Mouse (Mus musculus): ENCODE measurements around the gene Tpk1. TPM values are rescaled to one million over a fixed set of nuclear protein-coding genes. Genes with fewer than 3 reads are reported as not detected.
A peak's percentile ranks its signal among the peaks of the same experiment; 100 is the strongest.

The Tpk1 gene
- total RNA-seq (2021): 1 to 10 TPM; 3.4 to 4.0 TPM
- long read RNA-seq, transcript Tpk1-201 (9 exons, 2,671 nt): major isoform, 5 of 6 reads
- long read RNA-seq, partial matches to known transcripts: 0 of 6 reads
- long read RNA-seq, other reads (novel, unspliced or antisense): 1 of 6 reads

DNA sequence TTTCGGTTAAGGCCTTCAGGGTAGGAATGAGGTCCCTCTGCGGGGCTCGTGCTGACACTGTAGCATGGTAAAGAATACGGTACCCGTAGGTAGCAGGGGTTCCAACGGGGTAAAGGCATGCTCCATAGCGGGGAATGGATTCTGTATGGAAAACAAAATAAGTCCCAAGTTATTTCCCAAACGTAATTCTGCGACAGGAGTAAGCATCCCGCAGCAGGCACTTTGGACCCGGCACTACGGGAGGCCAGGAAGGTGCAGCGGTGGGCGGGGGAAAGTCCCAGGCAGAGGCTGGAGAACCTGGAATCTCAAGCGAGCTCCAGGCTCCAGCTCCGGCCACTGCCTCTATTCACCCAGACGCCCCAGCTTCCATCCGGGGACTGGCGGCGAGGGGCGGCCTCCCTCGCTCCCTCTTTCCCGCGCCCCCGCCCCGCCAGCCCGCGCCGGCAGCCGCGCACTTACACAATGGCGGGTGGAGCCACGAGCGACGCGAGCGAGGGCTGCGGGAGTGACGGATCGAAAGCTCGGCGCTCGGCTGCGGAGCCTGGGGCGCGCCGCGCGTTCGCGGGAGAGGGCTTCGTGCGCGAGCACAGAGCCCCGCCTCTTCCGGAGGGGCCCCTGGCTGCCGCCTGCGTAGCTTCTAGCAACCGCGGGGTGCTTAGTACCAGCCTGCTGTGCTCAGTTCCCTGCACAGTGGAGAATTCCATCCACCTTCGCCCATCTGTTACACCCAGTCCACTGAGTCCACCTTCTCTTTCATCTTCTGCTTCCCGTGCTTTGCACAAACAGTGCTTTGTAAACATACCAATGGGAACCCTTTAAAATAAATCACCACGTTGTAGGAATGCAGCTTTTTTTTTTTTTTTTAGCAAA is at the start of gene Tpk1:
TSS of gene Tpk1 (minus strand) at position 602 of the 870 bp plus-strand sequence.
- DNase-seq (ENCODE audit: low spot score in 2 of 2): peak; percentile 91 to 96

DNA sequence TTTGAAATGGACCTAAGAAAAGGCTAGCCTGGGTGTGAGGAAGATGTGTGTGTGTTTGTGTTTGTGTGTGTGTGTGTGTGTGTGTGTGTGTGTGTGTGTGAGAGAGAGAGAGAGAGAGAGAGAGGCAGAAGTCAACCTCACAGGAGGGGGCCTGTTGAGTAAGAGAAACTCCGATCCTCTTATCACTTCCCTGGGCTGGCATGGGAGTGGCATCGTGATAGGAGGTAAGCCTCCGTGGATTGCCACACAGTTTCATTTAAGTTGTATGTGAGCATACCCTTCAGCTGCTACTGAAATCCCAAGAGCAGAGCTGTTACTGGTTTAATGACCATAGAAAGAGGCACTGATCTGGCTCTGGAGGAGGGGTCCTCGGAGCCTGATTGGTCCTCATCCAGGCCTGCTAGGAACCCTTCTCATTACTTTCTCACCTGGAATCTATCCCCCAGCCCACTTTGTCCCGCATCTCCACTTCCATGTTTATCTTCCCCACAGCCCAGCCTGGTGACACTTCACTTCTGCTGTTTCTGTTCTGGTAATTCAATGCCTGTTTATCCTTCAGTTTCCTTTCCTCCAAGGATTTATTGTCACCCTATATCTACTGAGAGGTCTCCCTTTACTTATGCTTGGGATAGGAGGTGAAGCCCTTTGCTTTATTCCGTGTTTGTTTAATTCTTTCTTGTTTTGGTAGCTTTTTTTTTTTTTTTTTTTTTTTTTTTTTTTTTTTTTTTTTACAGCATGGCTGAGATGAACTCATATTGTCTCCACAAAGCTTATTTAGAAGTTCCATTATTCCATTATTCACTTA is 36.9 kb upstream of the Tpk1 start:
- no peak for DNase-seq (ENCODE audit: low spot score in 2 of 2)

DNA sequence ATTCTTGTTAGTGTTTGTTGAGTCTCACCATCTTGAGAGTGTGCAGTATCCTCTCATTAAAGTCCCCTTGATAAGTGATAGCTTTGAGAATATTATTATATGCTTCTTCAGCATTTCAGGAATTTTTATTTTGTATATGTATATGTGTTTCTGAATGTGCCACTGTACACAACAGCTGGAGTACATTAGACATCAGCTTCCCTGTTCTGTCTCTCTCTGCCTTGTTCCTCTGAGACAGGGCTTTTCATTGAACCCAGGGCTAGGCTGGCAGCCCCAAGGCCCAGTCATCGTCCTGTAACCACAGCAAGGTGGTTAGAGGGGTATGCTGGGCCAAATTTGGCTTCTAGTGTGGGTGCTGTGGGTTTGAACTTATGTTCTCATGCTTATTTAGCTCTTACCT is 25.8 kb upstream of the Tpk1 start:
- DNase-seq (ENCODE audit: low spot score in 2 of 2): no peak

DNA sequence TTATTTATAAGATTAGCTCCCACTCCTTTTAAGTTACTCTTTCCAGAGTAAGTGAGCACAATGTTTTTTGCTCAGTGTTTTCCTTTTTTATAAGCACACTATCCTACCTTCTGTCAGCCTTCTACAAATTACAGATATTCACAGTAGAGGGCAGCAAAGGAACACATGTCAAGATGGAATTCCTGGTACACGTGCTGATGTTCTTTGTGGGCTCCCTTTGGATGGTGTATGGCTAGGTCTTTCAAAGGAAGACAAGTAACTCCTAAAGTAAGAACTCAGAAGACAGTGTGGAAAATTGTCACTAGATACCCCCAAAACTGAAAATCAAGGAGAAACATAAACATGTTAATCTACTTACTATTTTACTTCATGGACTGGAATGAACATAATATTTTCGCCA is 19.9 kb upstream of the Tpk1 start:
- peak in 1 of 2 experiments; percentile 15 for DNase-seq (ENCODE audit: low spot score in 2 of 2)

DNA sequence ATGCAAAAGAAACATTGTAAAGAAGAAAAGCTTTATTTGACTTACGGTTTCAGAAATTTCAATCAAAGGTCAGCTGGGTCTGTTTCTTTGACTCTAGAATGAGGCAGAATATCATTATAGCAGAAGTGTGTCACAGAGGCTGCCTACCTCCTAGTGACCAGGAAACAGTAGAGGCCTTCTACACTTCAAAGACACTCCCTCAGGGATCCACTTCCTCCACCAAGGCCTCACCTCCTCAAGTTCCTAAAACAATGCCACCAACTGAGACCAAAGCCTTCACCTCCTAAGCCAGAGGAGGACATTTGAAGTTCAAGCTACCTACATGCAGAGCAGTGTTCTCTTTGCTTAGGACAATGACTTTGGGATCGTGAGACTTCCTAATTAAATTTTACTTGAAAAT is 16.5 kb upstream of the Tpk1 start:
- no peak for DNase-seq (ENCODE audit: low spot score in 2 of 2)

DNA sequence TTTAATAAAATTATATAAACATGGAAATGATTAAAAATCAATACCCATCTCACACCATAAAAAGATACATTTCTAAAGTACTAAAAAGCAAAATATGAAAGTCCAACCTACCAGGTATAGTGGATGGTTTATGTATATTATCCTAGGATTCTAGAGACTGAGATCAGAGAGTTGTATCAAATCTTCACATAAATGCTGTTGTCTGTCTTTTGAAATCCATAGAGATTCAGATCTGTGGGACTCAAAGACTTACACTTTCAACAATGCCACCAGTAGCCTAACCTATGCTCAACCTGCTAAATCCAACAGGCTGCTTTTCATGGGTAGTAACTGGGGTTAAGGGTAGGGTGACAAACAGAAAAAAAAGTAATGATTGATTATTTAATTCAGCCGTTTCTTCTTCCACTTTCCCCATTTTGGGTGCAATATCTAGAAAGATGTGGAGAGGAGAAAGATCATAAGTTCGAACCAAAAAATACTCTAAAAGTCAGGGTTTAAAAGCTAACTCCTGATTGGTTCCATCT is 12.7 kb upstream of the Tpk1 start:
- no peak for DNase-seq (ENCODE audit: low spot score in 2 of 2)

DNA sequence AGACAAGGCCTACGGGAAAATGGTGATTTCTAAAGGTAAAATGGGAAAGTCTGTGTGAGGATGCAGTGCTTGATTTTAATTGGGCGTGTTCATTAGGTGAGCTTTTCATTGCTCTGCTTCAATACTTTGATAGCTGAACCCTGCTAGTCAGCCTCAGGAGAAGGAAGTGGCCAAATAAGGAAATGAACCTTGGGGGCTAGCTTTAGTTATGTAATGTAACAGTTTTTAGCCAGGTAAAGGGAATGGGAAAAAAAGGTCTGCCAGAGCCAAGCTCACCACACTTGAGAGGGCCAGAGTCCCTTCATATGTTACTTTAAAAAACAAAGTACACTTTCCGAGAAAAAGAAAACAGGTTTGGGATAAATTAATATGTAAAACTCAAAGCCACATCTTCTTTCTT is 11.5 kb upstream of the Tpk1 start:
- no peak for DNase-seq (ENCODE audit: low spot score in 2 of 2)

DNA sequence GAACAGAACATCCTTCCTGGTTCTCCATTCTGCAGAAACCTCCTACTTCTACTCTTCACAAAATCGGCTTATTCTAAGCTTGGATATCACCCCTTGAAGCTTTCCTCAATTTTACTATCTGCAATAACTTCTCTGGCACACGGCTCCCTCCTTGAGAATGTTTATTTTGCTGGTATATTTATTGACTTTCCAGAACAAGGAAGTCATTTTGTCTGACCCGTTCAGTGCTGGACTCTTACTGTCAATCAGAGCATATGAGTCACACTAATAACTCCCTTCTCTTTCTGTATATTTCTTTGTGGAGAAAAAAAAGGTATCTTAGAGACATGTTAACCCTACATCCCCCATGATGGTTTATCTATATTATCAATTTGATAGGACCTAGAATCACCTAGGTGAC is 10.1 kb upstream of the Tpk1 start:
- DNase-seq (ENCODE audit: low spot score in 2 of 2): no peak

DNA sequence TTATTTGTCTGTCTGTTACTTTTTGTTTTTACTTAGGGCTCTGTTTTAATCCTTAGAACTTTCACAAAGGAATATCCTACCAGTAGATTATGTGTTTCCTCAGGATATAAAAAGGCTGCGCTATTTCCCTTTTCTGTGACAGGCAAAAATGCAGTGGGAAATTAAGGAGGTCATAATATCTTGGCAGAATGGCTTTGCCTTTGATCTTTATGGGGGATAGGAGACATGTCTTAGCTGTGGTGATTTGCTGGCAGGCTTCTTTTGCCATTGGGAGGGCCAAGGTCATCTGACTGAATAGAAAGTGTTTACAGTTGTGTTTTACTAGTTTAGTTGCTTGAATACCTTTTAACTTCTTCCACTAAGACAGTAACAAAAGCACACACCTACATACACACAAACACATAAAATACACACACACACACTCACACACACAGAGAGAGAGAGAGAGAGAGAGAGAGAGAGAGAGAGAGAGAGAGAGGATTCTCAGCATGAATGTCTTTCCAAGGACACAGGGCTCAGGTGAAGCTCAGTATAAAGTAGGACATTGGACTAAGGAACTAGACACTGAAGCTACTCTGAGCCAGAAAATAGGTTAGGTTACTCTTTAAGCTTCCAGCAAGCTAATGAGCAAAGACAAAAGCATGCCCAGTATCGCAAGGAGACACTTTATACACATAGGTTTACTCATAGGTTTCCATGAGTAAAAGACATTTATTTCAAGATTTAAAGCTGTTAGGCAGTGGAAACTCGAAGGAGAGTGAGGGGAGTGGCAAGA is 9.1 kb upstream of the Tpk1 start:
- DNase-seq (ENCODE audit: low spot score in 2 of 2): no peak

DNA sequence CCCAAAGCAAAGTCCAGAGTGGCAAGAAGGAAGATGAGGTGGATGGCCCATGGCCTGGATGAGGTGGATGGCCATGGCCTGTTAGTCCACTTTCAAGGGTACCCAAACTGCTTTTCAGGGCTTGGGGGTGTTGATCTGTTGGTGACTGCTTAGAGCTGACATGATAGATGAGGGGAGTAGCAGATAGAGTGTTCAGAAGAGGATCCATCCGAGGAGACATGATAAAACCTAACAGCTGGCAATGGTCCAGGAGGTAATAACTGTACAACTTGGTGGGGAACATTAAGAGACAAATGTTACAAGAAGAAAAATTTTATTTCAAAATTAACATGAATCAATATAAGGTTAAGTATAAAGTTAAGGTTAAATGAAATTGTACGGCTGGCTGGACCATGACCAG is 4.9 kb upstream of the Tpk1 start:
- no peak for DNase-seq (ENCODE audit: low spot score in 2 of 2)

DNA sequence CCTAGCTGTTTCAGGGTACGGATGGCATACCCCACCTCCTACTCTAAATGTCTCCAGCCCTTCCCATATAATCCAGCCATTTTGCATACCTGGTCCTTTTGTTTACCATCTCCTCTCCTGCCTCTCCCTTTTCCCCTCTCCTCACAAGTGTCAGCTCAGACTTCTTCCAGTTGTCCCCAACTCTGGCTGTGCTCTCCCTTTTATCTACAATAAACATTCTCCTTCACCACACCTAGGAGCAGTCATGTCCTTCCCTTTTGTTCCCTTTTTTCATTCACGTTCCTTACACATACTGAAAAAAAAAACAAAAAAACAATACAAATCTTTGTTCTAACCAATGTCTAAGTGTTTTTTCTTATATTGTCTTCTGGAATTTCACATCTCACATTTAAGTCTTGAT is 1.6 kb upstream of the Tpk1 start:
- DNase-seq (ENCODE audit: low spot score in 2 of 2): no peak

DNA sequence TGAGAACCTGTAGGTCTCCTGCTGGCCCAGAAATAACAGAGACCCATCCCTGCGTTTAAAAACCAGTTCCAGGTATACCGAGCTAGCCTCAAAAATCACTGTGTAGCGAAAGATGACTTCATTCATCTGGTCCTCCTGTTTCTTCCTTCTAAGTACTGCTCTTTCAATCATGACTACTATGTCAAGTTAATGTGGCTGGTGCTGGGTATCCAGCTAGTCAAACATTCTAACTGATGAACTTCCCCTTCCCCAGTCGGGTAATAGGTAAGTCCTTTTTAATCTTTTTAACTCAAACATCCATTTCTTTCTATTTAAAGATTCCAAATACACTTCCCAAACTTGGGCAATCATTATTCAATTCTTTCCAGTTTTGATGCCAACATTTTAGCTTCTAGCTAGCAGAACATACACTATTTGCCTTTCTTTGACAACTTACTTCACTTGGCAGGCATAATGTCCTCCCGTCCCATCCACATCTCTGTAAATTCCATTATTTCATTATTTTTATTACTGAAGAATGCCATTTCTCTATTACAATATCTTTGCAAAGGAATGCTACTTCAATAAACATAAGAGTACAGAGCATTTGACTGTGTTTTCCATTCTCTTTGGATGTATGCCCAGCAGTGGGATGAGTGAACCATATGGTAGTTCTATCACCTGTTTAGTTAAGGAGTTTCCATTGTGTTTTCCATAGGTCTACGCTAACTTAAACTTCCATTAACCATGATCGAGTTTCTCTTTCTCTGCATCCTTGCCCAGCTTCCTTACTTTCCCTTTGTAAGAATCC is 728 bp upstream of the Tpk1 start:
- DNase-seq (ENCODE audit: low spot score in 2 of 2): no peak

DNA sequence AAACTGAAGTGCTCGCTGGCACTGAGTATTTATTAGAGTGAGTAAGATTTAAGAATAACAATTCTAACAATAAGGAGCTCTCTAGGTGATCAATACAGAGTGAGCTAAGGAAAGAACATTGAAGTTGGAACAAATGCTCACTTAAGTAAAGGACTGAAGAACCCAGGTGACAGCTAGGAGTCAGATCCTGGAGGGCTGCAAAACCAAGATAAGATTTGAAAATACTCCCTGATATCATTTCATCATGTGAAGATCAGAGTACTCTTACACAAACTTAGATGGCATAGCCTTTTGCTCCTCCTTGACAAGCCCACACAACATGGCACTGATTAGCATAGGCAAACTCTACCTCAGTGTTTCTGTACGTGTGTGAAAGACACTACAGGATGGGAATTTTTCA is 4.3 kb downstream of the Tpk1 start:
- DNase-seq (ENCODE audit: low spot score in 2 of 2): no peak

DNA sequence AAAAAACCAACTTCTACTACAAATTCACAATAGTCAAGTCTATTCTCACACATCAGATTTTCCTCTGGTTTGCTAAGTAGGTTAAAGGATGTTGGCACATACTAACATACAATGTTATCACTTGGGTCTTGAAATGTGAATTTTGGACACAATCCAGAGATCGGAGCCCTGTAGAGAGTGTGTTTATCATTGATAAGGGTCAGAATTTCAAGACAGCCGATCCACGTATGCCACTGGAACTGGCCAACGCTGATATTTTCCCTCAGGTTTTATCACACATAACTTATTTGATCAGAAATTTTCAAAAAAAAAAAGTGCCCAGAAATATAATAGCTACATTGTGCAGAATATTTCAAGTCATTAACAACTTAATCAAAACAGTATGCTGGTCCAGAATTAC is 7.8 kb downstream of the Tpk1 start:
- DNase-seq (ENCODE audit: low spot score in 2 of 2): no peak

DNA sequence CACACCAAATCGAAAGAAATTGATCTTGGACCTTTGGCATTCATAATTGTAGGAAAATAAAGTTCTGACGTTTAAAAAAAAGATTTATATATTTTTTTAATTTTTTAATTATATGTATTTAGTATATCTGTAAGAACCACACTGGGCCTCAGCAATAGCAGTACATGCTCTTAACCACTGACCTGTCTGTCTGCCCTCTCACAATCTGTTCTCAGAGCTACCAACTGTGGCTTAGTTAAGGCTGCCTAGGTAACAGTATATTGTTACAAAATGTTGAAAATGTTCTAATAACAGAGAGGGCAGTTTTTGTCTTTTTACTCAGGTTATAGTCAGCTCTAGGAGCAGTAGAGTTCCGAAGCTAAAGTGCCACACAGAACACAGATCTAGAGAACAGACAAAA is 8.2 kb downstream of the Tpk1 start:
- no peak for DNase-seq (ENCODE audit: low spot score in 2 of 2)

DNA sequence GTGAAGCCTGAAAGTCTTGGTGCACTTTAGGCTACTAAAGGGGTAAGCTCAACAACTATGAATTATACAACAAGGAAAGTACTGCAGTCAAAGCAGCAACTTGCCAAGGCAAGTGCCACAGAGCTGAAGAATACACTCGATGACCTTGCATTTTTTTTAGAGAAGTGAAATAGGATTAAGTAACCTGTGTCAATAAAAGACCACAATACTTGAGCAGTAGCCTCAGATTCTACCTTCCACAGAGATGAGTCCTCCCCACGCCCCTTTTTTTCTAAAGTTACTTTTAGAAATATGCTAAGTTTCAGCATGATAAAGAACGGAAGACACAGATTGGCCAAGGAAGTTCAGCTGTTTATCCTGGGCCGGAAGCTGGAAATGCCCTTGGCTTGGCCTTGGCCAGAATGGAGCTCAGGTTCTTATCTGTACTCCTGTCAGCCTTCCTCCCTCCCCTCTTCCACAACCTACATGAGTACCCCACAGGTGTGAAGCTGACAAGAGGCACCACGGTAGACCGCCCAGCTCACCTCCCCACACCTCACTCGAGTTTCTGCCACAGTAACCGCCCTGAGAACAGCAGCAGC is 11.1 kb downstream of the Tpk1 start:
- no peak for DNase-seq (ENCODE audit: low spot score in 2 of 2)

DNA sequence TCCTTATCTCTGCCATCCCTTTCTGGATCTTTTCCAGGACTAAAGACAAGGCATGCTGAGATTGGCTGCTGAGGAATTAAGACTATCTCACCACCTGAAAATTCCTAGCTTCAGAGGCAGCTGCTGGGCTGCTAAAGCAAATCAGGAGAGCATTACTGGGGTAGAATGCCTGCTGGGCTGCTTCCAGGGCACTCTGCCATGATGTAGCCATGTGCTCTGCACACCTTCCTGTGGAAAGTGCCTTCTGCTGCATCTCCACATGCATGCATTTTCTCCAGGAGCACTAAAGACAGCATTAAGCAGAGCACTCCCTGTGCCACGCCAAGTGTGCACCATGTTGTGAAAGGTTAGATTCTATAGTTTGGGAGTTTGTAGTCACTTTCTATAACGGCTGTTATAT is 16.6 kb downstream of the Tpk1 start:
- no peak for DNase-seq (ENCODE audit: low spot score in 2 of 2)

DNA sequence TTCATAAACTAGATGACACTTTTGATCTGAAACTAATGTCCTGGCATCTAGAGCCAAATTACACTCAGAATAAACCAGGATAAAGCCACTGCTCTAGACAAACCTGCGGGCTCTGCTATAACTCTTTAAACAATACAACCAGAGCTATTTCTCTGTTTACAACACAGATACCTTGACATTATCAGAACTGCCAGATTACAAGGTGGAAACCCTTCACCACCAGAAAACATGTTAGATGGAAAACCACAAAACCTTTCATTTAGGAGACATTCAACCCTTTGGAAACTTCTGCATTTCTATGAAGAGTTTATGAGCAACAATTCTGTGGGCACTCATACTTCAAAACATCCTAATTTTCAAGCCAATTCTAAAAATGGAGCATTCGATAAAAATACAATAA is 20.4 kb downstream of the Tpk1 start:
- DNase-seq (ENCODE audit: low spot score in 2 of 2): no peak

DNA sequence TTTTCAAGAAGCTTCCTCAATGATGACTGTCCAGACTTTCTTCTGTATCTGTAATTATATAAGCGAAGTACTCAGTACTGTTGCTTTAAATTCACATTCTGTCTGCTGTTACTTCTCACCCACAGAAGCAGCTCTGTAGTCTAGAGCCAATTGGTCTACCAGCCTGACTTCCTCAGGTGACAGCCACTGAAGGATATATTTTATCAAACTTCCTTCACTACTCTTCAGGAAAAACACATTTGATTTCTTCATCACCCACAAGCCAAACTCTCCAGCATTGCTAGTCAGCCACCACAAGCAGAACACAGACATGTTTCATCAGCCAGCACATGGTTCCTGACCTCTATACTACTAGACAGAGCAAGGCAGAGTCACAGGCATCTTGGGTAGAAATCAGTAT is 21.0 kb downstream of the Tpk1 start:
- DNase-seq (ENCODE audit: low spot score in 2 of 2): no peak

DNA sequence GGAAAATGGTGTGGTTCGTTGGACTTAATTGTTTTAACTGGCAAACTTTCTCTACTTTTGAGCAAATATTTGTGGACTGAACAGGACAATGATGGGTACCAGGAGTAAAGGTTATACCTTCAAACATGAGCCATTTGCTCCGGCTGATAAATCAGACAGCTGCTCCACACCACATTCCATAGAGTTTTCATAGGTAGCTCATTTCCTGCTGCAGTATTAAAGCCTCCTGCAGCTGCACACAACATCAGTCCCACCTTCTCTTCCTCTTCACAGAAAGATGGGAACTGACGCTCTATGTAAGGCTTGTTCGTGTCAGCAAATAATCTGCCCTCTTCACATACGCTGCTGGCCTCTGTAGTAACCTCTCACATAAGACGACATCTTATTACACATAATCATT is 22.4 kb downstream of the Tpk1 start:
- DNase-seq (ENCODE audit: low spot score in 2 of 2): no peak

Measured in layer of hippocampus, postnatal 10 days (tissue).